Mouse (Mus musculus): ENCODE data around the gene Unc5b. TPM values are rescaled to one million over a fixed set of nuclear protein-coding genes. Genes with fewer than 3 reads are reported as not detected.
A peak's percentile ranks its signal among the peaks of the same experiment; 100 is the strongest.

Gene Unc5b
- polyA plus RNA-seq, 1 experiment from 2014 or later = 2.1 TPM

- Histone ChIP-seq H3K36me3 (ENCODE audit: control insufficient read depth, insufficient read depth, low read length) (no peaks in the 10 kb centered on the region), H3K4me2 (ENCODE audit: low read length) (0 out of 2 replicates have a peak overlapping the region, but pooled peaks have one; percentile 15), H3K27me3 (replicated peaks; ENCODE audit: control insufficient read depth, insufficient read depth, low read length) (no peaks in the 10 kb centered on the region), H3K4me1 (ENCODE audit: control insufficient read depth, insufficient read depth, low read length) (no peaks in the 10 kb centered on the region), H3K9me3 (replicated peaks; ENCODE audit: control insufficient read depth, low read length) (no peaks in the 10 kb centered on the region), H3K9ac (ENCODE audit: low read length) (no peak overlapping the region), H3K4me3 (ENCODE audit: low read depth, low read length) (no peak overlapping the region), H3K27ac (ENCODE audit: low read depth, low read length) (no peak overlapping the region)
- peak; percentile 88 for DNase-seq (ENCODE audit: low spot score)
- peak; percentile 63 for ATAC-seq
- 6% methylated on average over 9 of the region's 9 CpGs for WGBS
Measured at GRCm38 (mm10) chr10:60779628-60780027, 51.8 kb downstream of the Unc5b start.

GRCm38 (mm10) chr10:60778542-60778941 lies 52.8 kb downstream of the Unc5b start:
- WGBS = 59% methylated on average over 12 of the region's 12 CpGs
- Histone ChIP-seq H3K36me3 (ENCODE audit: control insufficient read depth, insufficient read depth, low read length) (no peaks in the 10 kb centered on the region), H3K4me3 (ENCODE audit: low read depth, low read length) (no peak overlapping the region), H3K27me3 (replicated peaks; ENCODE audit: control insufficient read depth, insufficient read depth, low read length) (no peaks in the 10 kb centered on the region), H3K4me1 (ENCODE audit: control insufficient read depth, insufficient read depth, low read length) (no peaks in the 10 kb centered on the region), H3K4me2 (ENCODE audit: low read length) (no peak overlapping the region), H3K9me3 (replicated peaks; ENCODE audit: control insufficient read depth, low read length) (no peaks in the 10 kb centered on the region), H3K9ac (ENCODE audit: low read length) (no peak overlapping the region), H3K27ac (ENCODE audit: low read depth, low read length) (no peak overlapping the region)
- DNase-seq (ENCODE audit: low spot score) (peak; percentile 61), ATAC-seq (peak; percentile 47; the same call in 1 of the 2 replicates)

- H3K27ac ChIP-seq (ENCODE audit: low read depth, low read length) = no peak overlapping the region
- H3K4me3 ChIP-seq (ENCODE audit: low read depth, low read length) = no peak overlapping the region
- DNase-seq (ENCODE audit: low spot score) = no peak
- no peak overlapping the region for H3K9ac ChIP-seq (ENCODE audit: low read length)
- no peaks in the 10 kb centered on the region for H3K4me1 ChIP-seq (ENCODE audit: control insufficient read depth, insufficient read depth, low read length)
- H3K9me3 ChIP-seq (replicated peaks; ENCODE audit: control insufficient read depth, low read length) = no peaks in the 10 kb centered on the region
- no peaks in the 10 kb centered on the region for H3K36me3 ChIP-seq (ENCODE audit: control insufficient read depth, insufficient read depth, low read length)
- H3K4me2 ChIP-seq (ENCODE audit: low read length) = no peak overlapping the region
- no peaks in the 10 kb centered on the region for H3K27me3 ChIP-seq (replicated peaks; ENCODE audit: control insufficient read depth, insufficient read depth, low read length)
- no peak for ATAC-seq
- WGBS = 74% methylated on average over 6 of the region's 6 CpGs
Measured at GRCm38 (mm10) chr10:60775473-60775872, 55.9 kb downstream of the Unc5b start.

- H3K27me3 ChIP-seq (replicated peaks; ENCODE audit: control insufficient read depth, insufficient read depth, low read length) = no peaks in the 10 kb centered on the region
- H3K9me3 ChIP-seq (replicated peaks; ENCODE audit: control insufficient read depth, low read length) = no peaks in the 10 kb centered on the region
- no peaks in the 10 kb centered on the region for H3K4me1 ChIP-seq (ENCODE audit: control insufficient read depth, insufficient read depth, low read length)
- H3K9ac ChIP-seq (ENCODE audit: low read length) = no peak overlapping the region
- no peak overlapping the region for H3K4me3 ChIP-seq (ENCODE audit: low read depth, low read length)
- H3K27ac ChIP-seq (ENCODE audit: low read depth, low read length) = no peak overlapping the region
- H3K36me3 ChIP-seq (ENCODE audit: control insufficient read depth, insufficient read depth, low read length) = no peaks in the 10 kb centered on the region
- WGBS = 93% methylated on average over 13 of the region's 13 CpGs
- ATAC-seq (no peak), DNase-seq (ENCODE audit: low spot score) (no peak)
- H3K4me2 ChIP-seq (ENCODE audit: low read length) = no peak overlapping the region
Measured at GRCm38 (mm10) chr10:60774616-60775015, 56.8 kb downstream of the Unc5b start.

GRCm38 (mm10) chr10:60770855-60771254 lies 60.5 kb downstream of the Unc5b start:
- Histone ChIP-seq H3K9me3 (replicated peaks; ENCODE audit: control insufficient read depth, low read length) (no peaks in the 10 kb centered on the region), H3K27me3 (replicated peaks; ENCODE audit: control insufficient read depth, insufficient read depth, low read length) (no peaks in the 10 kb centered on the region), H3K36me3 (ENCODE audit: control insufficient read depth, insufficient read depth, low read length) (no peaks in the 10 kb centered on the region), H3K9ac (ENCODE audit: low read length) (no peak overlapping the region), H3K27ac (ENCODE audit: low read depth, low read length) (no peak overlapping the region), H3K4me3 (ENCODE audit: low read depth, low read length) (no peak overlapping the region), H3K4me2 (ENCODE audit: low read length) (no peak overlapping the region), H3K4me1 (ENCODE audit: control insufficient read depth, insufficient read depth, low read length) (no peaks in the 10 kb centered on the region)
- DNase-seq (ENCODE audit: low spot score) (no peak), ATAC-seq (no peak)
- whole genome bisulfite sequencing = 68% methylated on average over 4 of the region's 4 CpGs

GRCm38 (mm10) chr10:60768614-60769013 lies 62.8 kb downstream of the Unc5b start:
- Histone ChIP-seq H3K27ac (ENCODE audit: low read depth, low read length) (no peak overlapping the region), H3K4me3 (ENCODE audit: low read depth, low read length) (no peak overlapping the region), H3K27me3 (replicated peaks; ENCODE audit: control insufficient read depth, insufficient read depth, low read length) (no peaks in the 10 kb centered on the region), H3K9ac (ENCODE audit: low read length) (no peak overlapping the region), H3K9me3 (replicated peaks; ENCODE audit: control insufficient read depth, low read length) (no peaks in the 10 kb centered on the region), H3K4me1 (ENCODE audit: control insufficient read depth, insufficient read depth, low read length) (no peaks in the 10 kb centered on the region), H3K4me2 (ENCODE audit: low read length) (no peak overlapping the region), H3K36me3 (ENCODE audit: control insufficient read depth, insufficient read depth, low read length) (no peaks in the 10 kb centered on the region)
- ATAC-seq = no peak
- 89% methylated on average over 7 of the region's 7 CpGs for WGBS
- DNase-seq (ENCODE audit: low spot score) = no peak

GRCm38 (mm10) chr10:60767400-60767799 lies 64.0 kb downstream of the Unc5b start:
- H3K27me3 ChIP-seq (replicated peaks; ENCODE audit: control insufficient read depth, insufficient read depth, low read length) = no peaks in the 10 kb centered on the region
- H3K27ac ChIP-seq (ENCODE audit: low read depth, low read length) = no peak overlapping the region
- H3K9ac ChIP-seq (ENCODE audit: low read length) = no peak overlapping the region
- 95% methylated on average over 7 of the region's 7 CpGs for WGBS
- H3K36me3 ChIP-seq (ENCODE audit: control insufficient read depth, insufficient read depth, low read length) = no peaks in the 10 kb centered on the region
- DNase-seq (ENCODE audit: low spot score) (no peak), ATAC-seq (no peak)
- H3K4me1 ChIP-seq (ENCODE audit: control insufficient read depth, insufficient read depth, low read length) = no peaks in the 10 kb centered on the region
- H3K4me2 ChIP-seq (ENCODE audit: low read length) = no peak overlapping the region
- H3K4me3 ChIP-seq (ENCODE audit: low read depth, low read length) = no peak overlapping the region
- no peaks in the 10 kb centered on the region for H3K9me3 ChIP-seq (replicated peaks; ENCODE audit: control insufficient read depth, low read length)

GRCm38 (mm10) chr10:60762126-60762525 lies 69.3 kb downstream of the Unc5b start:
- WGBS = 76% methylated on average over 1 of the region's 1 CpGs
- no peaks in the 10 kb centered on the region for H3K36me3 ChIP-seq (ENCODE audit: control insufficient read depth, insufficient read depth, low read length)

GRCm38 (mm10) chr10:60760377-60760776 lies 71.0 kb downstream of the Unc5b start:
- no peaks in the 10 kb centered on the region for H3K36me3 ChIP-seq (ENCODE audit: control insufficient read depth, insufficient read depth, low read length)

More at GRCm38 (mm10) chr10:60762126-60762525, 69.3 kb downstream of the Unc5b start:
- no peaks in the 10 kb centered on the region for H3K9me3 ChIP-seq (replicated peaks; ENCODE audit: control insufficient read depth, low read length)
- no peak overlapping the region for H3K27ac ChIP-seq (ENCODE audit: low read depth, low read length)
- ATAC-seq (no peak), DNase-seq (ENCODE audit: low spot score) (no peak)
- no peaks in the 10 kb centered on the region for H3K27me3 ChIP-seq (replicated peaks; ENCODE audit: control insufficient read depth, insufficient read depth, low read length)
- H3K4me2 ChIP-seq (ENCODE audit: low read length) = no peak overlapping the region
- H3K9ac ChIP-seq (ENCODE audit: low read length) = no peak overlapping the region
- H3K4me1 ChIP-seq (ENCODE audit: control insufficient read depth, insufficient read depth, low read length) = no peaks in the 10 kb centered on the region
- H3K4me3 ChIP-seq (ENCODE audit: low read depth, low read length) = no peak overlapping the region

More at GRCm38 (mm10) chr10:60760377-60760776, 71.0 kb downstream of the Unc5b start:
- H3K4me1 ChIP-seq (ENCODE audit: control insufficient read depth, insufficient read depth, low read length) = no peaks in the 10 kb centered on the region
- H3K27ac ChIP-seq (ENCODE audit: low read depth, low read length) = no peak overlapping the region
- no peaks in the 10 kb centered on the region for H3K9me3 ChIP-seq (replicated peaks; ENCODE audit: control insufficient read depth, low read length)
- peak; percentile 87 for ATAC-seq
- peak; percentile 97 for DNase-seq (ENCODE audit: low spot score)
- 7% methylated on average over 14 of the region's 14 CpGs for WGBS
- H3K4me3 ChIP-seq (ENCODE audit: low read depth, low read length) = no peak overlapping the region
- H3K4me2 ChIP-seq (ENCODE audit: low read length) = no peak overlapping the region
- H3K9ac ChIP-seq (ENCODE audit: low read length) = no peak overlapping the region
- H3K27me3 ChIP-seq (replicated peaks; ENCODE audit: control insufficient read depth, insufficient read depth, low read length) = no peaks in the 10 kb centered on the region
